Mouse (Mus musculus): ENCODE results near the gene Osbpl8.
A peak's percentile ranks its signal among the peaks of the same experiment; 100 is the strongest.

The Osbpl8 gene

GRCm38 (mm10) chr10:111235289-111235570, 70.7 kb downstream of the Osbpl8 start:
- DNase-seq (ENCODE audit: low spot score), result no peak

GRCm38 (mm10) chr10:111237434-111237833, 72.9 kb downstream of the Osbpl8 start:
- DNase-seq (ENCODE audit: low spot score), result no peak

GRCm38 (mm10) chr10:111242677-111243076, 78.1 kb downstream of the Osbpl8 start:
- DNase-seq (ENCODE audit: low spot score), result no peak

GRCm38 (mm10) chr10:111247609-111248008, 83.1 kb downstream of the Osbpl8 start:
- DNase-seq (ENCODE audit: low spot score), result no peak

- DNase-seq (ENCODE audit: low spot score), result no peak
Observed at GRCm38 (mm10) chr10:111248177-111248576, 83.6 kb downstream of the Osbpl8 start.

GRCm38 (mm10) chr10:111250192-111250591, 85.6 kb downstream of the Osbpl8 start:
- peak; percentile 11 for DNase-seq (ENCODE audit: low spot score)

- no peak for DNase-seq (ENCODE audit: low spot score)
Observed at GRCm38 (mm10) chr10:111251666-111252065, 87.1 kb downstream of the Osbpl8 start.

- DNase-seq (ENCODE audit: low spot score), result no peak
Observed at GRCm38 (mm10) chr10:111255228-111255627, 90.7 kb downstream of the Osbpl8 start.

GRCm38 (mm10) chr10:111256156-111256555, 91.6 kb downstream of the Osbpl8 start:
- DNase-seq (ENCODE audit: low spot score), result peak; percentile 29

- DNase-seq (ENCODE audit: low spot score), result no peak
Observed at GRCm38 (mm10) chr10:111257358-111257757, 92.8 kb downstream of the Osbpl8 start.

- no peak for DNase-seq (ENCODE audit: low spot score)
Observed at GRCm38 (mm10) chr10:111258256-111258655, 93.7 kb downstream of the Osbpl8 start.

GRCm38 (mm10) chr10:111271687-111272086, 107.1 kb downstream of the Osbpl8 start:
- no peak for DNase-seq (ENCODE audit: low spot score)

- DNase-seq (ENCODE audit: low spot score), result no peak
Observed at GRCm38 (mm10) chr10:111272905-111273304, 108.4 kb downstream of the Osbpl8 start.

GRCm38 (mm10) chr10:111273463-111274088, 109.0 kb downstream of the Osbpl8 start:
- no peak for DNase-seq (ENCODE audit: low spot score)

- DNase-seq (ENCODE audit: low spot score), result no peak
Observed at GRCm38 (mm10) chr10:111275822-111276221, 111.3 kb downstream of the Osbpl8 start.

- DNase-seq (ENCODE audit: low spot score), result peak; percentile 7
Observed at GRCm38 (mm10) chr10:111297631-111298030, 133.1 kb downstream of the Osbpl8 start.

- peak; percentile 91 for DNase-seq (ENCODE audit: low spot score)
Observed at GRCm38 (mm10) chr10:111298140-111299098, 133.9 kb downstream of the Osbpl8 start, which contains the start of gene Bbs10. Gene Bbs10, plus strand, starts transcription at chr10:111298679.

GRCm38 (mm10) chr10:111299591-111299990, 135.0 kb downstream of the Osbpl8 start:
- no peak for DNase-seq (ENCODE audit: low spot score)

GRCm38 (mm10) chr10:111301041-111301440, 136.5 kb downstream of the Osbpl8 start:
- no peak for DNase-seq (ENCODE audit: low spot score)

- no peak for DNase-seq (ENCODE audit: low spot score)
Observed at GRCm38 (mm10) chr10:111302486-111302885, 137.9 kb downstream of the Osbpl8 start.

GRCm38 (mm10) chr10:111308850-111309501, 144.4 kb downstream of the Osbpl8 start:
- DNase-seq (ENCODE audit: low spot score), result no peak

- DNase-seq (ENCODE audit: low spot score), result no peak
Observed at GRCm38 (mm10) chr10:111313282-111313681, 148.7 kb downstream of the Osbpl8 start.
